Mouse (Mus musculus): ENCODE measurements at regions not wholly inside any gene's neighbourhood (a gene's known extent, or its start where the extent isn't known, plus 50 kb on each side); places are given as distances from the start of the nearest gene placed in this dataset.

DNA sequence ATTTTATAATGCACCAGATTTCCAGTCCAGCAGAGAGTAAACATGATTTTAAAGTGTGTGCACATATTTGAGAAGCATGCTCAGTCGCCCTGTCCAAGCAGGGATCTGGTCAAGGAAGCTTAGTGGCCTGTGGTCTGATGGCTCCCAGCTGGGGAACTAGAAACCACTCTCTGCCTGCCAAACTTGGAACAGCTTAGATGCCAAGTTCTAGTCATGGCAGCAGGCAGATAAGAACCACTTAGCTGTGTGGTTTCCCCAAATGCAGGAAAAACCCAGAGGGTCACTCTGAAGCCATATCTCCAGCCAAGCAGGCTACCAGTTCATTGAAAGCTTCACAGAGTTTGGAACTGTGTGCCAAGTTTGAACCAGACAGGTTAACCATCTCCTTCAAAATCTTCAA is 86.1 kb downstream of the Fam114a2 start:
- no peak for DNase-seq (ENCODE audit: low spot score)

DNA sequence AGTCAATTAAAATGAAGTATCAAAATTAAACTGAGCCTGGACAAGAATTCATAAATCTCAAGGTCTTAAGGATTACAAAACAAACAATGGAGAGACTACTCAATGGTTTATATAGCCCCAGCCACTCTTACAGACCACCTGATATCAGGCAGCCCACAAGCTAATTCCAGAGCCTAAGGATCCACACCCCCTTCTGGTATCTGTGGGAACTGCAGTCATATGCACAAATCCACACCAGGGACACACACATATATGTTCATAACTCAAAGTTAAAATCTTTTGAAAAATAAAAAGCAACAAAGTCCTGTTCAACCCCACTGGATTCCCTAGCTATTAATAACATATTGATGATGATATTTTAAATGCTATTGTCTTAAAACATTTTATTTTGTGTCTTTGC is 86.5 kb downstream of the Fam114a2 start:
- no peak for DNase-seq (ENCODE audit: low spot score)

DNA sequence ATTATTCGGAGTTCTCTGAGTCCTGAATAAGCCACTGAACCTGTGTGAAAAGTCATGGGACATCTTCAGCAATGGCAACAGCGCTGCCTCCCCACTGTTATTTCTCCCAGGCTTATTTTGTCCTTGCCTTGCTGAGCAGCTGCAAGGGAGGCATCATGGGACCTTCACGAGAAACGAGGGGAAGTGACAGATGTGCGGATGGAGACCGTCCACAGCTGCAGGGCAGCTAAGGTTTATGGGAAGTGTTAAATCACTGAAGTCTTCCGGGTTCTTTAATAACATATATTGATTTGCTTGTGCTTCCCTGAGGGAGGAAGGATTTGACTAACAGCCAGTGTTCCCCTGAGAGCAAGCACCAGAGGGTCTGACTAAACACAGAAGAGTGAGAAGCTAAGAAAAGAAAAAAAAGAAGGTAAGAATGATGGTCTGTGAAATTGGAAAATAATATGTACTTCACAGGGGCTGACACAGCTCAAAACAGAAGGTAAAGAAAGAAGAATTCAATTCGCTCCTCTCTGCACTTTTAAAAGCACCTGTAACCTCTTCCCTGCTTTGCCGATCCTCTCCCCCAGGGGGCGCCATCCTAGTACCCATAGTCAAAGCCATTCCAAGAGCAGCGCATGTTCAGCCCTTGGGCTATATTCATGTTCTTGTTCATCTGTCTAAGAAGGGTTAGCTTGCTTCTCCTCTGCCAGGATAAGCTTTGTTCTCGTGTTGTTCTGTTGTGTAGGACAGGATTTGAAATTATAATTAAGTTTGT is 92.2 kb downstream of the Fam114a2 start:
- DNase-seq (ENCODE audit: low spot score): peak; percentile 12

DNA sequence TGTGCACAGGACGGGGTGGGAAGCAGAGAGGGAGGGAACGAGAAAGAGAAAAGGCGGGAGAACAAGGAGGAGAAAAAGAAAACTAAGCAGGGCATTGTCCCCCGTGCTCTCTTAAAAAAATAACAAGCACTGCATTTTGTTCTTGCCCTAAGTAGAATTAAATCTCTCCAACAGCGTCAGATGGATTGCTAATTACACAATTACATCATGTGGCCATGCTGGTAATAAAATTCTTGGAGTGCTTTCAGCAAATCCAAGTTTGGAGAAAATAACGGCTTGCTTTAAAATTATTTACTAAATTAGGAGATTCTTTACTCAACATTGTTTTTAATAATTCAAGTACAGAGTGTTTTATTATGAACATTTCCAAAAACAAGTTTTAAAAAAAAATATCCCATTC is 99.0 kb downstream of the Fam114a2 start:
- no peak for DNase-seq (ENCODE audit: low spot score)

DNA sequence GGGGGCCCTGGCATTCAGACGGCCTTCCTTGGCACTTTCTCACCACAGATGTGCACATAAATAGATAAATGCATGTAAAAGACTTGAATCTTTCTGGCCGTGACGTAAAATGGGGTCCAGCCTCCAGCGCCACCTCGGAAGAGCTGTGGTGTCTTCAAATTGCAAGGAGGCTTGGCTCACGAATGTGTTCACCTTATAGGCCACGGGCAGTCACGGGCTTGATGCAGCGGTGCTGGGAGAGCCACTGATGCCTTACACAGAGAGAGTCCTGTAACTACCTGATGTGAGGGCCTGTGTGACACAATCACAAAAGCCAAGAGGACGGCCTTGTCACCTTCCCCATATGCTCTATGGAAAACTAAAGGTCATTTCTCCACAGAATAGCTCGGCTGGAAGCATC is 102.4 kb downstream of the Fam114a2 start:
- no peak for DNase-seq (ENCODE audit: low spot score)

DNA sequence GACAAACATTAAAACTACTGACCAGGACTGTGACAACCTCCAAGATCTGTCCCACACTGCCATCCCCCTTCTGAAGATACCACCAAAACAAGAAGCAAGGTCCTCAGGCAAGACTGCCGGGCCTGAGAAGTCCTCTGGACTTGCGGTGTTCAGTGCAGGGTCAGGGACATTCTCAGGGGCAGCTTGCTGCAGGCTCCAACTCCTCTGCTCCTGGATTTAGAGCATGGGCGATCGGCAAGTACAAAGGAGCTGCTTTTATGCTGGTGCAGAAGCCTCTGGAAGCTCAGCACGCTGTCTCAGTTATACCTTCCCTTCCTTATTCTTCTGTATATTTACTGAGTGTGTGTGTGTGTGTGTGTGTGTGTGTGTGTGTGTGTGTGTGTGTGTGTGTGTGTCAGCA is 103.2 kb downstream of the Fam114a2 start:
- DNase-seq (ENCODE audit: low spot score): no peak

DNA sequence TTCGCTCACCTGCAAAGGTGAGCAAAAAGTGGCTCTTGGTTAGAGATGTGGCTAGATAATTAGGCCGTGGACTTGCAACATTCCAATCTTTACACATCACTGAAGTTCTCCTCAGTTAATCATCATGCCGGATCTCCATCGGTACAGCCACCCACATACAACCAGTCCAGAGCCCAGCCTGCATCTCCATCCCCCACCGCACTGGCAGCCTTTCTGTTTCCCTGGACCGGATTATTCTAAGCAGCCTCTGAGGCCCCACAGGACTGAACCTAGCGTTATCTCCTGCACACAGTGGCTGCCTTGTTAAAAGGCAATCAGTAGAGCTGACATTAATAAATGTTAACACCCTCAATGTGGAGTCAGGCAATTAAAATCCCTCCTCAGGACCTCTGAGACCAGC is 103.7 kb downstream of the Fam114a2 start:
- no peak for DNase-seq (ENCODE audit: low spot score)

DNA sequence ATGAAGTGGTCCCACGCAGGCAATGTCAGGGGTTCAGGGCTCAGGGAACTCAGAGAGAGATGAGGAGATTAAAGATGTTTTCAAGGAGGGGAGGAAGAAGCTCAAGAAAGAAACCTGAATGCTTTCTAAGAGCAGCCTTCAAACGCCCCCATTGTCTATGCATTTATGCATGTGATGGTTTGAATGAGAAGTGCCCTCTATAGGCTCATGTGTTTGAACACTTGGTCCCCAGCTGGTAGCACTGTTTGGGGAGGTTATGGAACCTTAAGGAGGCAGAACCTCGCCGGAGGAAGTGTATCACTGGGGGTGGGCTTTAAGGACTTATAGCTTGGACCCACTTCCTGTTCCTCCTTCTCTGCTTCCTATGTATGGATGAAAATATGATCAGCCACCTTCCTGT is 105.1 kb downstream of the Fam114a2 start:
- DNase-seq (ENCODE audit: low spot score): no peak

DNA sequence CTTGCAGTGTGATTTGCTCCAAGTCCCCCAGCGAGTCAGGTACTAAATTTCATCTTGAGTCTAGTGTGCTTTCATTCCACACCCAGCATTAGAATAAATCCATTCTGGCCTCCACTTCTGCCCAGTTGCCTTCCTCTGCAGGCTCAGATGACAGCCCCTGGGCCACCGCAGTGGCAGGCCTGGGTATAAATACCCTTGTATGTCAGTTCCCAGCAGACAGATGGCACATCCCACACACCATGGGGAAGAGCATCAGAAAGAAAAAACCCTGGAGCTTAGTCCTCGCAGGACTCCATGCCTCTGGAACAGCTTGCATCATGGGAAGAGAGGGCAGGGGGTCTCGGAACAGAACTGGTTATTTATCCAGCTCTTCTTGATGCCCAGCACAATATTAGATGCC is 105.7 kb downstream of the Fam114a2 start:
- no peak for DNase-seq (ENCODE audit: low spot score)

DNA sequence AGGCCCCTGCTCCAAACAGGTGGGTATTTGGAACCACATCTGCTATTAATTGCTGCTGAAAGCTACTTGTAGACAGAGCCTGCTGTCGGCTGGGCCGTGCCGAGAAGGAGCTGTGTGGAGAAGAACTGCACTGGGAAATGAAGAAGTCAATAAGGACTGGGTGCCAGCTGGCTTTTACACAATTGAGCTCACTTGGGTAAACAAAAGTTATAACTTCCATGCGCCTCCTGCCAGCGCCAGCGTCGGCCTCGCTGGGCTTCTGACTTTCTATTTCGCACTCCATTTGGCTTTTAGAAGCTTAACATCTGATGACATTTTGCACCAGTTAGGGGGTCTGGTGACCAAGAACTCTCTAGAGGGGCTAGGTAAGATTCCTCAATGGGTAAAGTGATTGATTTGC is 114.2 kb downstream of the Fam114a2 start:
- DNase-seq (ENCODE audit: low spot score): peak; percentile 12

DNA sequence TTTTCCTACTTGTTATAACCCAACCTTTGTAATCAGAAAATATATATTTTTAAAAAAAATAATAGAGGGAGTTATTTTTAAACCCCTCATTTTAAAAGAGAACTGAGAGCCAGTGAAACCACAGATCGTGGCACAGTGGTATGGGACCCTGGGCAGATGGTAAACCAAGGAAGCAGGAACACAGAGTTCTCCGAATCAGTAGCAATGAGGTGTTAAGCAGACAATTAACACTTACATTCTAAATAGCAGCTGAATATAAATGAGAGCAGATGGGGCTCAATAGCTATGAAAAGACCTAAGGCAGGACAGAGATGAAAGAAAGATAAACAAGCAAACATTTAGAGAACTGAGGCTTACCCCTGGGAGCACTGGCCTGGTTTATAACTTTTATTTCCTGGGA is 116.8 kb downstream of the Fam114a2 start:
- no peak for DNase-seq (ENCODE audit: low spot score)

DNA sequence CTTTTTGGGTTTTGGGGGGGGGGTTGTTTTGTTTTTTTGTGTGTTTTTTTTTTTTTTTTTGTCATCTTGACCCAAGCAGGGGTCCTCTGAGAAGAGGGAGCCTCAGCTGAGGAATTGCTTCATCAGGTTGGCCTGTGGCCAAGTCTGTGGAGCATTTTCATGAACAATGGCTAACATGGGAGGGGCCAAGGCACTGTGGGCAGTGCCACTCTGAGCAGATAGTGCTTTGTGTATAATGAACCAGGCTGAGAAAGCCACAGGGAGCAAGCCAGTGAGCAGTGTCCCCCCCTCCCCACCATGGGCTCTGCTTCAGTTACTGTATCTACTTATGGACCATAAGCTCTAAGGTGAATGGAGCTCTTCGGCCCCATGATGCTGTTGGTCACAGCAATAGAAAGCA is 119.1 kb downstream of the Fam114a2 start:
- DNase-seq (ENCODE audit: low spot score): no peak

DNA sequence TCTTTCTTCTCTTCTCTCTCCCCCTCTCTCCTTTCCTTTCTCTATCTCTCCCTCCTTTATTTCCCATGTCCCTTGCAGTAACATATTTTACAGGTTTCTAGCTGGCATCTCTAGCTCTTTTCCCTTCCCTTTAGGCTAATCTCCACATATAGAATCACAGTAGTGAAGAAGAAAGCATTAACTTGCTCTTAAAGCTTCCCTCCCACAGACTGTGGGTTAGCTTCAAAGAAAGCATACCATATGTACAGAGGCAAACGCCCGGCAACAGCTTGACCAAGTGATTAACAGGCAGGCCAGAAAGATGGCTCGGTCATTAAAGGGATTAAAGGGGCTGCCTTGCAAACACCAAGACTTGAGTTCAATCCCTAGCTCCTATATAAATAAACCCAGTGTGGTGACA is 122.0 kb downstream of the Fam114a2 start:
- no peak for DNase-seq (ENCODE audit: low spot score)

DNA sequence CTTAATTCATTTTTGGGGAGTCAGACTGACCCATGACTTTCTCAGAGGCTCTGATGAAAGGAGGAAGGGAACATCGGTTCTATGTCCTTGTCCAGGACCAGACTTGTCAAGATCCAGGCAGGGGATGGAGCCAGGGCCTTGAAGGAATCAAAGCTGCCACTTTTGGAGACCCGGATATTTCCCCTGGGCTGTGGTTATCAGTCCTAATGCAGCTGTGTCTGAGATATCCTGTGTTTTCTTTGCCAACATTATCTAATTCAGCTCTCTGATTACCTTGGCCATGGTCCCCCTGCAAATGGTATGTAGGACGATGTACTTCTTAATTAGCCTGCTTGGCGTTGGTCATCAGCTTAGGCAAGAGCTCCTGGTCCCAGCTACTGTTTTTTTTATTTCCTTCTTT is 127.6 kb downstream of the Fam114a2 start:
- DNase-seq (ENCODE audit: low spot score): no peak

All from gastrocnemius, adult 18-20 months (tissue).